Mouse (Mus musculus) urinary bladder, postnatal 25 days (tissue): ENCODE results near the gene Rpl13a.
A peak's percentile ranks its signal among the peaks of the same experiment; 100 is the strongest.
"Not testable (repeated sequence)": the region's sequence is repeated elsewhere in the genome, so short reads cannot be mapped to it uniquely, and the experiment has no call there.

Experiments used
- DNase-seq: peaks from one replicate; pipeline ENCODE4 v3.0.0; 2022; ENCODE audit warnings: low spot score

The Rpl13a gene

DNA sequence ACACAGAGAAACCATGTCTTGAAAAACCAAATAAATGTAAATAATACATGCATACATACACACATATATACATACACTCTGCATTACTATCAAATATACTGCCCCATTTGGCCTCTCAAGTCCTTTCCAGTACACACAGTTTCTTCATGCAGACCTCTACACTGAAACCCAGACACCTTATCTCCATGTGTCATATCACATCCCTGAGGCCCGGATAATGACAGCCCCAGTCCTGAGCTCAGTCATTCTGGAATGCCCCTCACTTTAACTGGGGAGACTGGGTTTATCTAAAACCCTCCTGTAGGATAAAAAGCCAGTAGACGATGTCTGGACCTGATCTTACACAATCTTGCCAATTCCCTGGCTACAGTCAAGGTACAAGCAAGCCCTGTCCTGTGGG is 15.1 kb downstream of the Rpl13a start:
- no peak for DNase-seq

GRCm38 (mm10) chr7:45112529-45112928 is 16.0 kb downstream of the Rpl13a start:
- no peak for DNase-seq

DNA sequence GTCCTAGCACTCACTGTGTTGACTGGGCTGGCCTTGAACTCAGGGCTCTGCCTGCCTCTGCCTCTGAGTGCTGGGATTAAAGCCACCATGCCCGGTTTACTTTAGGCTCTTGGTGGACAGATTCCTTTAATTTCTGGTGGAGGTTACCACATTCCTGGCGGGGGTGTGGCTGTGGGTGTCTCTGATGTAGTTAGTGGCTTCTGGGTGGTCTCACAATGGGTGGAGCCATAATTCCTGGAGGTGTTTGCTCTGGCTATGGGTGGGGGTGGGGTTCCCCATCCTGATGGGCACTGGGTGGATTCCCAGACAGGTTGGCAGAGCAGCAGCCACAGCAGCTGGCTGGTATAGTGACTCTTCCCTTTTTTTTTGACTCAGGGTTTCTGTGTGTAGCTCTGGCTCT is 16.6 kb downstream of the Rpl13a start:
- DNase-seq: no peak

- DNase-seq: not testable (repeated sequence)
Observed at GRCm38 (mm10) chr7:45110089-45110488, 18.5 kb downstream of the Rpl13a start.

GRCm38 (mm10) chr7:45107052-45107645 is 21.4 kb downstream of the Rpl13a start:
- DNase-seq: no peak

DNA sequence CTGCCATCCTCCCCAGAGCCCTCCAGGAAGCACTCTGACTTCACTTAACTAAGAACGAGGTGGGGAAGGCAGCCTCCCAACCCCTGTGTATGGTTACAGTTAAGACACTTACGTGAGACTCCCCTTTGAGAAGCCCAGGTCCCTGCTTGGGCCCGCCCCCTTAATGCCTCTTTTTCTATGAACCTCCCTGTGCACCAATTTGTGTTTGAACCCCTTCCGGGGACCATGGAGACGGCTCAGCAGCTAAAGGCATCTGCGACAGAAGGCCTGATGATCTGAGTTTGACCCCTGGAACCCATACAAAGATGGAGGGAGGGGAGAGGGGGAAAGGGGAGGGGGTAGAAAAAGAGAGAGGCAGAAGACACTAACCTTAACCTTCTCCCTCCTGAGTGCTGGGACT is 22.1 kb downstream of the Rpl13a start:
- no peak for DNase-seq

DNA sequence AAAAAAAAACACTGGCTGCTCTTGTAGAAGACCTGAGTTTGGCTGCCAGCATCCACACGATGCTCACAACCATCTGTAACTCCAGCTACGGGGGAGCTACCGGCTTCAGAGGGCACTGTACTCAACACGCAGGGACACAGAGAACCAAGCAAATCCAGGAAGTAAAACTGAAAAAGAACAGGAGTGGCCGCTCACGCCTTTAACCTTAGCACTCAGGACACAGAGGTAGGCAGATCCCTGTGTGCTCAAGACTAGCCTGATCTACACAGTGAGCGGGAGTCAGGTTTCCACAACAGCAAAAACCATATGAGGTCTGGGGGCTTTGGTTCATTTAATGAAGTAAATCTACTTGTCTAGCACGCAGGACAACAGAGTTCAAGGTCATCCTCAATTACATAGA is 23.1 kb downstream of the Rpl13a start:
- no peak for DNase-seq

GRCm38 (mm10) chr7:45104941-45105340 is 23.6 kb downstream of the Rpl13a start:
- no peak for DNase-seq

DNA sequence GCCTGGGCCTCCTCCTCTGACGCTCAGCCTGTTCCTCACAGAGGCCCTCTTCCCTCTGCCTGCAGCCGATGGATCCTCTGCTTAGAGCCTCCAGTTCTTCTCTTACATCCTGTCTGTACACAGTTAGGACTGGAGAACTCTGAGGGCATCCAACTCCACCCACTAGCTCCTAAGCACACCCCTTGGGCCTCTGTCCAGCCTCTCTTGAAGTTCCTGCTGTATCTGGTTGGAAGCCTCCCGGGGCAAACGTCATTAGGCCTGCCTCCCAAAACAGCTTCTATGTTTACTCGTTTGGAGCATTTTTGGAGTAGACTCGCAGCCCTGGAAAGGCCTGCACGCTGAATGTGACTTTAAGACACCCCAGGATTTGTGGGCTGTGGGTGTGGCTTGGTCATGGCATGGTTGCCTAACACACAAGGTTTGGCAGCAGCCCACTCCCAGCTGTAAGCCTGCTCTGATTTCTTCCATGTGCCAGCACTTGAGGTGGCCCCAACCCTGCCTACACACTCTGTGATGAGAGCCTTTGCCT is 24.8 kb downstream of the Rpl13a start, which contains the start of gene Fcgrt:
Gene Fcgrt (minus strand): TSS at position 200 of the 529 bp plus-strand sequence.
- peak; percentile 74 for DNase-seq

GRCm38 (mm10) chr7:45102940-45103585 is 25.5 kb downstream of the Rpl13a start:
- no peak for DNase-seq

GRCm38 (mm10) chr7:45102441-45102840 is 26.1 kb downstream of the Rpl13a start:
- no peak for DNase-seq

DNA sequence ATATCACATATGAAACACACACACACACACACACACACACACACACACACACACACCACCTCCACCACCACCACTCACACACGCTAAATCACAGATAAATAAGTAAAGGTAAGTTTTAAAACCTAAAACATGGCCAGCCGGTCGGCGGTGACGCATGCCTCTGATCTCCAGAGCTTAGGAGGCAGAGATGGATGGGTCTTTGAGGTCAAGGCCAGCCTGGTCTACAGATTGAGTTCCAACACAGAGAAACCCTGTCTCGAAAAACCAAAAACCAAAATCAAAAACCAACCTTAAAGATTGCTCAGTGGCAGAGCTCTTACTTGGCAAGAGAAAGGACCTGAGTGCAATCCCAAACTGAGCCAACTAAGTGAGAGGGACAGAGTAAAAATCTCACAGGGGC is 28.5 kb downstream of the Rpl13a start:
- no peak for DNase-seq

GRCm38 (mm10) chr7:45098541-45099240 is 29.9 kb downstream of the Rpl13a start:
- DNase-seq: no peak

DNA sequence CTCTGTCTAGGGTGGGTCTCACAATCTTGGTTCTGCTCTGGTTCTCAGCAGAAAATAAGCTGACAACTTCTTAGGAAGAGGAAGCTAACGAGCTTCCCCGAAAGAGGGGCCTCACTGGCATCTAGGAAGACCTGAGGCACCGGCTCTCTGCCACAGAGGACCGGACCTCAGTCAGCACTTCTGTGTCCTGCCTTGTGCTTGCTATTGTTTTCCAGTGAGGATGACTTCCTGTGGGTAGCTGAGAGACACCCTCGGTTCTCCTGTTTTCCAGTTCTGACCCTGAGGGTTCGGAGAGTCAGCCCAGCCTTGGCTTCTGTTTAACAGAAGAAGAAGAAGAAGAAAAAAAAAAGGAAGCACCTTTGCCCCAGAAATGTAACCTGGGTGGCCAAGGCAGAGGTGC is 31.1 kb downstream of the Rpl13a start:
- no peak for DNase-seq

DNA sequence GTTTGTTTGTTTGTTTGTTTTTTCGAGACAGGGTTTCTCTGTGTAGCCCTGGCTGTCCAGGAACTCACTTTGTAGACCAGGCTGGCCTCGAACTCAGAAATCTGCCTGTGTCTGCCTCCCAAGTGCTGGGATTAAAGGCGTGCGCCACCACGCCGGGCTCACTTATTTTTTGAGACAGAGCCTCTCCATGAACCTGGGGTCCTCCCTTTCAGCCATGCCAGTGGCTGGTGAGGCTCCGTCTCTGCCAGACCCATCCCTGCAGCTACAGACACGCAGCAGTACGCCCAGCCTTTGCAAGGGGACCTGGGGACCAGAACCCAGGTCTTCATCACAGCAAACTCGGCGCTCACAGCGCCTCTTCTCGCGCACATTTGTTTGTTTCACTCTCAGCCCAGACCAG is 32.6 kb downstream of the Rpl13a start:
- not testable (repeated sequence) for DNase-seq

DNA sequence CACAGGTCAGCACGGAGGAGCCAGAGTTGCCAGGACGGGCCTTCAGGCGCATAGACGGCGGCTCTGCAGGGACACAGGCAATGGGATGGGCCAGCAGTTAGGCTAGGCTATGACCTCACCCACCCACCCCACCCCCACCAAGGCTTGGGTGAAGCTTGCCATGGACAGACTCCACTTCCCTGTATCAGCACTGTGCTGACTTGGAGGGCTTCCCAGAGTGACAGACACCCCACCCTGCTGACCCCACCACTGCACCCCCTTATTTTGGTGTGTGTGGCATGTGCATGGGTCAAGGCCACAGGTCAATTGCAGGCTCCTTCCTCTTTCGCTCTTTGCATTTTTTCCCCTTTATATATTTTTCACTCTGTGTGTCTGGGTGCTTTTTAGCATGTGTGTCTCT is 33.2 kb downstream of the Rpl13a start:
- no peak for DNase-seq

DNA sequence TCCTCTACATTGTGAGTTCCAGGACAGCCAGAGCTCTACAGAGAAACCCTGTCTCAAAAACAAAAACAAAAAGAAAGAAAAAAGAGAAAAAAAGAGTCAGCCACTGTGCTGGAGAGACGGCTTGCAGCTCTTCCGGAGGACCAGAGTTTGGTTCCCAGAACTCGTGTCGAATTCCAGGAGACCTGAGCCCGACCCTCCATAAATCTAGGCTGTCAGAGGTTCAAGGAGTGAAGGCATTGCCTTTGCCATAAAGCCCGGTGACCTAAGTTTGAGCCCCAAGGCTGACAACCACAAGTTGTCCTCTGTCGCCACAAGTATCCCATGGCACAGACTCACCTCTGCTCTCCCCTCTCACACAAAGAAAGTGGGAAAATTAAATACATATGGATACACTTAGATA is 34.4 kb downstream of the Rpl13a start:
- no peak for DNase-seq

DNA sequence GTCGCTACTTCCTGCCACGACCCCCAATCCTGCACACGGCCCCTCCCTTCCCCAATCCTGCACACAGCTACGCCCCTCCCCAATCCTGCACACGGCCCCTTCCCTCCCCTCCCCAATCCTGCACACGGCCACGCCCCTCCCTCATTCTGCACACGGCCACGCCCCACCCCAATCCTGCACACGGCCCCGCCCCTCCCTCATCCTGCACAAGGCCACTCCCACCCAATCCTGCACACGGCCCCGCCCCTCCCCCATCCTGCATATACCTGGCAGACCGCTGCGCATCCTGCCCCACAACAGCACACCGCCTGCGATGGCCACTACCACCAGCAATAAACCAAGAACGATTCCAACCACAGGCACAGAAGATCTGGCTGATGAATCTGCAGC is 35.0 kb downstream of the Rpl13a start:
- no peak for DNase-seq

- no peak for DNase-seq
Observed at GRCm38 (mm10) chr7:45092828-45093515, 35.6 kb downstream of the Rpl13a start.

DNA sequence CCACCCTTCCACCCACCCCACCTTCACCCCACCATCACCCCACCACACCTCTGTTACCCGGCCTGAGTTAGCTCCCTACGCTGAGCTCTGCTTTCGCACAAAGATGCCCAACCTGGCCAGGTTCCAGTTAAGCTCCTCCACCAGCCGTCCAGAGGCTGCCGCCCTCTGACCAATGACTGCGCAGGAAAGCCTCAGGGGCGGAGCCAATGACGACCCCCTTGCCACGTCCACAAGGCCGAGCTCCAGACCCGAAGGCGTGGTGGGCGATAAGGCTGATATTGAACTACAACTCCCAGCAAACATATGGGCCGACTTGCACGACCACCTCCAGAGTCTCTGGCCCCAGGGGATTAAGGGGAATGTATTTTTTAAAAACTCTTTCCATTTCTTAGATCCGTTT is 36.5 kb downstream of the Rpl13a start, which contains the start of gene Rcn3:
Gene Rcn3 (minus strand): TSS at position 174 of the 400 bp plus-strand sequence.
- peak; percentile 76 for DNase-seq

- peak; percentile 32 for DNase-seq
Observed at GRCm38 (mm10) chr7:45091001-45091990, 37.3 kb downstream of the Rpl13a start.
